Comparison of ENCODE assay signal across 8 mouse cellular contexts in the genomic region with DNA sequence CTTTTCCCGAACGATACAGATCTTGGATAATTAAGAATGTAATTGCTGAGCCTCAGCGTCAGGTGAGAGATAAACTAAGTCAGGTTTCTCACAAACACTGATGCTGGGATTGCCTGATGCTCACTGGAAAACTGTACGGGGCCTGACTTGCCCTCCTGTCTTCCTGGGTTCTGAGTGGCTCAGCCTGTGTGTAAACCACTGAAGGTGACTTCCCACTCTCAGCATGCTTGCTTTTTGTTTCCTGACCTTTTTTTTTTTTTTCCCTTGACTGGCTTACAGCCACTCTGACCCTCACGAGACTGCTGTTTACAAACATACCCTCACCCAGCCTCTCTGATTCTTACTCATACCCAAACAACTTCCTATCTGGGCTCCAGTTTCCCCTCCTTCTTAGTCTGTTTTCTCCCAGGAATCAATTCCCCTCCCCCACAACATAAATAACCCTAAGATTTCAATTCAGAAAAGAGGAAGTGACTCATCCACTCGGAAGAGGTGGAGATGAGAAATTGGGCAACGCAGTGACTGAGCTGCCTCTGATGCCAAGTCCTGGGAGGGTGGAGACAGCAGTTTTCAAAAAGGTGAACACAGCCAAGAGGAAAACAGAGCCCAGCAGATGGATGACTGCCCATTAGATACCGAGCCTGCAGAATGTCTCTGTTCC. TPM values are rescaled to one million over a fixed set of nuclear protein-coding genes. Genes with fewer than 3 reads are reported as not detected.
DNase-seq lines count a peak whose midpoint lies in the region; ATAC-seq and TF ChIP-seq lines count a peak whose summit lies in the region.

No protein-coding gene starts in this region.

- no peak for TF ChIP-seq CTCF in liver, adult 2 months (IDR thresholded peaks at IDR 0.05; ENCODE audit: low read depth, low read length)

- H3K79me2 ChIP-seq in liver, adult 2 months (ENCODE audit: control insufficient read depth, insufficient read depth, low read length), result no peaks in the 10 kb centered on the region

- peaks cover 4% of the 10 kb centered on the region for H3K4me1 ChIP-seq in liver, adult 2 months (ENCODE audit: control insufficient read depth, insufficient read depth, low read length)
- peaks cover 11% of the 10 kb centered on the region for H3K4me1 ChIP-seq in liver, embryonic 12.5 days

- no peak for ATAC-seq in liver, embryonic 12.5 days
- ATAC-seq in common myeloid progenitor, adult 5-6 weeks (replicated peaks; ENCODE audit: low read depth, poor library complexity, severe bottlenecking), result peak; percentile 95
- ATAC-seq in monocyte, adult 5-6 weeks (replicated peaks; ENCODE audit: insufficient number of reproducible peaks, low FRiP score, low TSS enrichment, poor library complexity, severe bottlenecking), result peak; percentile 90

- no peaks in the 10 kb centered on the region for H3K27me3 ChIP-seq in liver, adult 2 months (ENCODE audit: control insufficient read depth, insufficient read depth, low read length)
- no peaks in the 10 kb centered on the region for H3K27me3 ChIP-seq in liver, embryonic 12.5 days (replicated peaks)

- peak; percentile 92 for DNase-seq in liver, adult 2 months (ENCODE audit: extremely low read depth, low read depth, low spot score)
- peak; percentile 1 for DNase-seq in T-cell, adult 2 months (ENCODE audit: low spot score)
- peak; percentile 52 to 73 for DNase-seq in kidney, adult 8-10 months
- no peak for DNase-seq in layer of hippocampus, postnatal 36 days
- DNase-seq in frontal cortex, postnatal 10 days (ENCODE audit: low spot score in 2 of 2), result no peak

- no peak overlapping the region for H3K9ac ChIP-seq in liver, adult 2 months (ENCODE audit: low read depth, low read length)
- no peak overlapping the region for H3K9ac ChIP-seq in liver, embryonic 12.5 days

- no peaks in the 10 kb centered on the region for H3K9me3 ChIP-seq in liver, embryonic 12.5 days (replicated peaks)

- no peak overlapping the region for H3K4me3 ChIP-seq in liver, adult 2 months (ENCODE audit: insufficient read depth, low read depth, low read length)
- H3K4me3 ChIP-seq in liver, embryonic 12.5 days, result no peak overlapping the region

- peaks cover 36% of the 10 kb centered on the region for H3K36me3 ChIP-seq in liver, adult 2 months (ENCODE audit: control insufficient read depth, insufficient read depth, low read length)
- H3K36me3 ChIP-seq in liver, embryonic 12.5 days, result no peaks in the 10 kb centered on the region

- H3K27ac ChIP-seq in liver, adult 2 months (replicated peaks; ENCODE audit: insufficient read depth, low read depth, low read length), result peak overlapping the region; percentile 64
- no peak overlapping the region for H3K27ac ChIP-seq in liver, embryonic 12.5 days

- WGBS in liver, adult 2 months, result 40% methylated on average over 8 of the region's 8 CpGs
- 41% methylated on average over 8 of the region's 8 CpGs for WGBS in liver, embryonic 12.5 days (ENCODE audit: insufficient replicate concordance)

- H3K4me2 ChIP-seq in liver, embryonic 12.5 days, result no peak overlapping the region

- TF ChIP-seq POLR2A in liver, adult 2 months (IDR thresholded peaks at IDR 0.05; ENCODE audit: extremely low read depth, insufficient read depth, low read length), result no peak

RNA-seq across cellular contexts. Expression of gene Map7, which starts 43.9 kb away (rescaled TPM):
- total RNA-seq in liver, adult 2 months (2014; rRNA removed), result 13.7 and 15.6 TPM in 2 replicates
- 9.5 and 11.1 TPM in 2 replicates for polyA plus RNA-seq in liver, adult 2 months (2012; rRNA removed)
- 5.6 and 6.6 TPM in 2 replicates for polyA plus RNA-seq in liver, embryonic 12.5 days (2016; fragmentation: Nextera tagmentation; extraction: Ambion mirVana)
- total RNA-seq in common myeloid progenitor, adult 5-6 weeks (2017), result 47.9 and 49.1 TPM in 2 replicates
- 1.4 to 3.3 TPM (median 1.6 TPM) in 3 replicates for total RNA-seq in monocyte, adult 5-6 weeks (2017)
- 100 to 1,000 TPM; 104 to 121 TPM for total RNA-seq in layer of hippocampus, postnatal 36 days (2021)

Comparison
In these comparisons a context has a peak if more than half of its experiments do, and no peak if none do; other contexts are left out.
1. DNase-seq: peak in liver, adult 2 months (single experiment), T-cell, adult 2 months (single experiment) and kidney, adult 8-10 months (2 of 2); none in layer of hippocampus, postnatal 36 days (0 of 2) and frontal cortex, postnatal 10 days (0 of 2).